Mouse (Mus musculus) lung, embryonic 16.5 days (tissue): ENCODE measurements around the gene Adssl1. TPM values are rescaled to one million over a fixed set of nuclear protein-coding genes. Genes with fewer than 3 reads are reported as not detected.

Experiments used
- ATAC-seq: fragments of 200-750 bp; cut with Nextera tagmentation; 2 replicates; pipeline ENCODE4 v1.8.0; 2017; ENCODE audit warnings: low read depth, mild to moderate bottlenecking, moderate library complexity
- H3K27ac ChIP-seq: fragments of 300-500 bp; sonication (generic); 2 replicates; pipeline ENCODE4 v1.5.1; 2014; ENCODE audit warnings: mild to moderate bottlenecking, control low read depth, low read length
- H3K27me3 ChIP-seq: fragments of 300-500 bp; sonication (generic); 2 replicates; pipeline ENCODE4 v1.6.1; 2014; ENCODE audit warnings: low read depth, low read length, mixed read lengths; ENCODE audit not compliant: control insufficient read depth, insufficient read depth
- H3K36me3 ChIP-seq: fragments of 300-500 bp; sonication (generic); 2 replicates; pipeline ENCODE4 v1.6.1; 2014; ENCODE audit warnings: low read length; ENCODE audit not compliant: control insufficient read depth, insufficient read depth
- H3K4me1 ChIP-seq: fragments of 300-500 bp; sonication (generic); replicated peaks from 2 replicates; pipeline ENCODE4 v1.6.1; 2014; ENCODE audit warnings: low read length, mixed read lengths; ENCODE audit not compliant: control insufficient read depth, insufficient read depth
- H3K4me2 ChIP-seq: fragments of 300-500 bp; sonication (generic); 2 replicates; pipeline ENCODE4 v1.6.1; 2014; ENCODE audit warnings: low read depth, low read length, control low read depth
- H3K4me3 ChIP-seq: fragments of 300-500 bp; sonication (generic); 2 replicates; pipeline ENCODE4 v1.5.1; 2014; ENCODE audit warnings: mild to moderate bottlenecking, low read length, control low read depth
- H3K9ac ChIP-seq: fragments of 300-500 bp; sonication (generic); 2 replicates; pipeline ENCODE4 v1.6.1; 2014; ENCODE audit warnings: low read length, control low read depth
- H3K9me3 ChIP-seq: fragments of 300-500 bp; sonication (generic); 2 replicates; pipeline ENCODE4 v1.6.1; 2016; ENCODE audit warnings: low read length; ENCODE audit not compliant: control insufficient read depth
- WGBS: fragments of 180-500 bp; shearing (Covaris S2); extraction: QIAGEN DNeasy Blood & Tissue Kit; methylation state at CpG from one replicate; pipeline ENCODE4 v1.1.7; 2014; 5-methylcytosine and 5-hydroxymethylcytosine counted together
- polyA plus RNA-seq: library from polyadenylated mRNA; unstranded; fragments of >200 nt; fragmentation: Nextera tagmentation; extraction: Ambion mirVana; gene quantifications from 2 replicates; pipeline ENCODE4 v1.2.1, GENCODE M21; 2015

Adssl1 gene
- polyA plus RNA-seq, 1 experiment from 2014 or later = 9.4 TPM

GRCm38 (mm10) chr12:112591730-112592129 is 28.1 kb upstream of the Adssl1 start:
- H3K4me3 ChIP-seq = no peak overlapping the region
- no peak overlapping the region for H3K4me2 ChIP-seq
- no peaks in the 10 kb centered on the region for H3K36me3 ChIP-seq
- no peaks in the 10 kb centered on the region for H3K9me3 ChIP-seq
- no peak overlapping the region for H3K9ac ChIP-seq
- 87% methylated on average over 3 of the region's 3 CpGs for WGBS
- peaks cover 57% of the 10 kb centered on the region for H3K4me1 ChIP-seq
- no peak overlapping the region for H3K27ac ChIP-seq
- H3K27me3 ChIP-seq = no peaks in the 10 kb centered on the region
- ATAC-seq = no peak

GRCm38 (mm10) chr12:112592985-112593734 is 26.7 kb upstream of the Adssl1 start:
- no peak overlapping the region for H3K4me3 ChIP-seq
- peak overlapping the region; percentile 43 for H3K27ac ChIP-seq
- ATAC-seq = no peak
- no peaks in the 10 kb centered on the region for H3K36me3 ChIP-seq
- no peak overlapping the region for H3K9ac ChIP-seq
- H3K27me3 ChIP-seq = no peaks in the 10 kb centered on the region
- 51% methylated on average over 21 of the region's 21 CpGs for WGBS
- H3K4me2 ChIP-seq = peak overlapping the region; percentile 7; the same call in 1 of the 2 replicates
- H3K9me3 ChIP-seq = no peaks in the 10 kb centered on the region
- H3K4me1 ChIP-seq = peaks cover 52% of the 10 kb centered on the region

GRCm38 (mm10) chr12:112593951-112594915 is 25.6 kb upstream of the Adssl1 start:
- Histone ChIP-seq H3K36me3 (no peaks in the 10 kb centered on the region), H3K4me2 (no peak overlapping the region), H3K27ac (peak overlapping the region; percentile 53), H3K4me1 (peaks cover 52% of the 10 kb centered on the region), H3K9ac (no peak overlapping the region), H3K4me3 (no peak overlapping the region), H3K9me3 (no peaks in the 10 kb centered on the region), H3K27me3 (no peaks in the 10 kb centered on the region)
- 50% methylated on average over 16 of the region's 16 CpGs for WGBS
- peak; percentile 35 for ATAC-seq

GRCm38 (mm10) chr12:112594989-112595388 is 24.9 kb upstream of the Adssl1 start:
- Histone ChIP-seq H3K4me2 (no peak overlapping the region), H3K9me3 (no peaks in the 10 kb centered on the region), H3K9ac (peak overlapping the region; percentile 24; the same call in 1 of the 2 replicates), H3K4me1 (peaks cover 46% of the 10 kb centered on the region), H3K4me3 (no peak overlapping the region), H3K27me3 (no peaks in the 10 kb centered on the region), H3K27ac (peak overlapping the region; percentile 53), H3K36me3 (no peaks in the 10 kb centered on the region)
- no peak for ATAC-seq
- WGBS = 28% methylated on average over 4 of the region's 4 CpGs

GRCm38 (mm10) chr12:112595626-112596025 is 24.2 kb upstream of the Adssl1 start:
- WGBS = 81% methylated on average over 4 of the region's 4 CpGs
- H3K4me2 ChIP-seq = no peak overlapping the region
- no peaks in the 10 kb centered on the region for H3K9me3 ChIP-seq
- H3K4me1 ChIP-seq = peaks cover 44% of the 10 kb centered on the region
- no peaks in the 10 kb centered on the region for H3K27me3 ChIP-seq
- no peaks in the 10 kb centered on the region for H3K36me3 ChIP-seq
- H3K4me3 ChIP-seq = no peak overlapping the region
- H3K9ac ChIP-seq = peak overlapping the region; percentile 25; the same call in 1 of the 2 replicates
- H3K27ac ChIP-seq = peak overlapping the region; percentile 53; the same call in 1 of the 2 replicates
- ATAC-seq = no peak

- Histone ChIP-seq H3K9ac (0 out of 2 replicates have a peak overlapping the region, but pooled peaks have one; percentile 16), H3K4me2 (no peak overlapping the region), H3K9me3 (no peaks in the 10 kb centered on the region), H3K27me3 (no peaks in the 10 kb centered on the region), H3K27ac (no peak overlapping the region), H3K4me3 (no peak overlapping the region), H3K4me1 (peaks cover 43% of the 10 kb centered on the region), H3K36me3 (no peaks in the 10 kb centered on the region)
- ATAC-seq = no peak
- WGBS = 60% methylated on average over 9 of the region's 9 CpGs
These were observed 23.4 kb upstream of the Adssl1 start for GRCm38 (mm10) chr12:112596454-112596853.

GRCm38 (mm10) chr12:112596891-112597500 is 22.8 kb upstream of the Adssl1 start:
- no peaks in the 10 kb centered on the region for H3K9me3 ChIP-seq
- WGBS = 76% methylated on average over 14 of the region's 14 CpGs
- no peak overlapping the region for H3K27ac ChIP-seq
- H3K27me3 ChIP-seq = no peaks in the 10 kb centered on the region
- peaks cover 43% of the 10 kb centered on the region for H3K4me1 ChIP-seq
- H3K4me3 ChIP-seq = no peak overlapping the region
- no peak overlapping the region for H3K4me2 ChIP-seq
- ATAC-seq = no peak
- H3K9ac ChIP-seq = no peak overlapping the region
- H3K36me3 ChIP-seq = no peaks in the 10 kb centered on the region

- H3K4me2 ChIP-seq = no peak overlapping the region
- no peaks in the 10 kb centered on the region for H3K27me3 ChIP-seq
- WGBS = 89% methylated on average over 8 of the region's 8 CpGs
- H3K4me3 ChIP-seq = no peak overlapping the region
- H3K9ac ChIP-seq = no peak overlapping the region
- ATAC-seq = no peak
- no peaks in the 10 kb centered on the region for H3K36me3 ChIP-seq
- H3K27ac ChIP-seq = no peak overlapping the region
- H3K4me1 ChIP-seq = peaks cover 39% of the 10 kb centered on the region
- H3K9me3 ChIP-seq = no peaks in the 10 kb centered on the region
These were observed 22.2 kb upstream of the Adssl1 start for GRCm38 (mm10) chr12:112597618-112598017.

- no peaks in the 10 kb centered on the region for H3K27me3 ChIP-seq
- no peaks in the 10 kb centered on the region for H3K9me3 ChIP-seq
- 9% methylated on average over 4 of the region's 4 CpGs for WGBS
- H3K27ac ChIP-seq = no peak overlapping the region
- no peaks in the 10 kb centered on the region; the same call in 1 of the 2 replicates for H3K36me3 ChIP-seq
- no peak overlapping the region for H3K4me3 ChIP-seq
- ATAC-seq = no peak
- H3K4me1 ChIP-seq = peaks cover 24% of the 10 kb centered on the region
- H3K9ac ChIP-seq = no peak overlapping the region
- H3K4me2 ChIP-seq = no peak overlapping the region
These were observed 20.6 kb upstream of the Adssl1 start for GRCm38 (mm10) chr12:112599198-112599597.
